Comparison of ENCODE assay signal across 18 mouse cellular contexts in genomic region chr15:63171003-63171402, GRCm38 (mm10).
"Had no signal": no experiment of that assay in that cellular context is flagged by ENCODE, and none has a peak within 500 bp of the region (broad histone marks: within the 10 kb centered on the region; RNA-seq: fewer than 3 reads in every experiment).

No protein-coding gene starts in this region.

- DNase-seq: lung, adult 18-20 months; lung, postnatal 10 days; lung, postnatal 4 days; midbrain, embryonic 14.5 days; retina, postnatal 1 day; right cerebral cortex, postnatal 14 days; thymus, adult 2 months; thymus, postnatal 25 days; thymus, postnatal 4 days had no signal

- H3K9ac ChIP-seq: lung, embryonic 14.5 days; midbrain, embryonic 12.5 days; neural tube, embryonic 13.5 days; neural tube, embryonic 15.5 days; stomach, embryonic 15.5 days had no signal

- H3K27me3 ChIP-seq: midbrain, embryonic 12.5 days; neural tube, embryonic 13.5 days; neural tube, embryonic 15.5 days; stomach, embryonic 15.5 days had no signal

- H3K27ac ChIP-seq: midbrain, embryonic 10.5 days; midbrain, embryonic 12.5 days; neural tube, embryonic 13.5 days; neural tube, embryonic 15.5 days; stomach, embryonic 15.5 days; stomach, postnatal 0 days had no signal

- ATAC-seq: midbrain, embryonic 16.5 days had no signal

- H3K4me3 ChIP-seq: midbrain, embryonic 10.5 days; midbrain, embryonic 12.5 days; myocyte; neural tube, embryonic 13.5 days; neural tube, embryonic 15.5 days; stomach, embryonic 15.5 days had no signal

- H3K36me3 ChIP-seq: midbrain, embryonic 10.5 days; midbrain, embryonic 12.5 days; neural tube, embryonic 13.5 days; neural tube, embryonic 15.5 days; stomach, embryonic 15.5 days had no signal

- H3K4me1 ChIP-seq: midbrain, embryonic 10.5 days; midbrain, embryonic 12.5 days; neural tube, embryonic 13.5 days; neural tube, embryonic 15.5 days; stomach, embryonic 15.5 days had no signal

- H3K9me3 ChIP-seq: midbrain, embryonic 10.5 days; midbrain, embryonic 12.5 days; neural tube, embryonic 13.5 days; neural tube, embryonic 15.5 days; stomach, embryonic 15.5 days had no signal

- H3K4me2 ChIP-seq: lung, embryonic 14.5 days; midbrain, embryonic 12.5 days; neural tube, embryonic 13.5 days; neural tube, embryonic 15.5 days; stomach, embryonic 15.5 days had no signal
